Mouse (Mus musculus) ovary, postnatal 36 days (tissue): ENCODE data around the gene Slc6a6.

ENCODE experiments used
- DNase-seq: peaks from one replicate; pipeline ENCODE4 v3.0.0; 2022; ENCODE audit warnings: low spot score, mixed read lengths

The Slc6a6 gene

DNA sequence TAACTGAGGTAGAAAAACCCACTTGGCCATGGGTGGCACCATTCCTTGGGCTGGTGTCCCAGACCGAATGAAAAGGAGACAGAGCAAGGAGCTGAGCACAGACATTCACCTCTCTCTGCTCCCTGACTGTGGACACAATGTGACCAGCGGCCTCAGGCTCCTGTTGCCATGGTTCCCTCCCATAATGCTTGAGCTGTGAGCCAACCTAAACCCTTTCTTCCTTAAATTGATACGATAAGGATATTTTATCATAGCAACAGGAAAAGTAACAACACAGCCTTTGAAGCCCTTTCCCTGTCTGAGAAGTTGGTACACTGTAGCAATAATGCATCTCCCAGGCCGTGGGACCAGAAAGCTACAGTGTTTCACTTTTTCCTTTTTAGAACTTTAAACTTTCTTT, 14.6 kb upstream of the Slc6a6 start:
- DNase-seq = no peak

DNA sequence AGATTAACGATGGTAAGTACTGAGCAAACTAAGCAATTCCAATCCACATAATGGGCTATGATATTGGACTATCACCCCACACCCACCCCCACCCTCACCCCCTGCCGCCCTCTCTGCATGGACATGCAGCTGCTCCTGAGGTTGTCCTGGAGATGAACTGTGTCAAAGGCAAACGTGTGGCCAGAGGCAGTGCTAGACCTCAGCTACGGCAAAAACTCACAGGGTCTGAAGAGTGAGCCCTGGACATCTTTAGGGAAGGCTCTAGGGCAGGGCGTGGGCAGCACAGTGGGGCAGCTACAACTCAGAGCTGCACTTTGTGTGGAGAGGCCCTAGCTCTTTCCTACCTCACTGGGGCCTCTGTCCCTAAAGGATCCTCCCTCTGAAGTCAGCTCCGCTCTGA, 13.6 kb upstream of the Slc6a6 start:
- DNase-seq = no peak

DNA sequence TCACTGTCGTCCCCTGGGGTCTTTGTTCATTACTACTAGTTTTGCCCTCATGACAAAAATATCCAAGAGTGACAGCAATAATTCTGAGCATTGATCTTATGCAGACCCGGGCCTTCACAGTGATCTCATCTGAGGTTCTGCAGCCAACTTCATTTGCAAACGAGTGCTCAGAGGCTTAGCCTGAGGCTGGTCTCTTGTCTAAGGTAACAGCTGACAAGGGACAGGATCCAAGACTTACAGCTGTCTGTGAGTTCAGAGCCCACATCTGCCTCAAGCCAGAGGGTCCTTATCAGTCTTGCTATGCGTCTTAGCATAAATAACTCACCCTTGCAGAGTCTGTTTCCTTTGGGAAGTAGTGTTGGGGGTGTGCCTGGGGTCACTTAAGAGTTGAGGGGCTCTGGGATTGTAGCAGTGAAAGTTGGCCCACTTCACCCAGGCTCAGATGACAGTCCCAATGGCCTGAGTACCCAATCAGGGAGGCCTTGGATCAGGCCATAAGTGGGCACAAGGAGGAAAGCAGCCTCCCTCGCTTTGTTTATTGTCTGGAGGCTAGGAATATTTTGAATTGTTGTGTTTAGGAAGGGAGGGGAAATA, 9.0 kb upstream of the Slc6a6 start:
- DNase-seq = no peak

DNA sequence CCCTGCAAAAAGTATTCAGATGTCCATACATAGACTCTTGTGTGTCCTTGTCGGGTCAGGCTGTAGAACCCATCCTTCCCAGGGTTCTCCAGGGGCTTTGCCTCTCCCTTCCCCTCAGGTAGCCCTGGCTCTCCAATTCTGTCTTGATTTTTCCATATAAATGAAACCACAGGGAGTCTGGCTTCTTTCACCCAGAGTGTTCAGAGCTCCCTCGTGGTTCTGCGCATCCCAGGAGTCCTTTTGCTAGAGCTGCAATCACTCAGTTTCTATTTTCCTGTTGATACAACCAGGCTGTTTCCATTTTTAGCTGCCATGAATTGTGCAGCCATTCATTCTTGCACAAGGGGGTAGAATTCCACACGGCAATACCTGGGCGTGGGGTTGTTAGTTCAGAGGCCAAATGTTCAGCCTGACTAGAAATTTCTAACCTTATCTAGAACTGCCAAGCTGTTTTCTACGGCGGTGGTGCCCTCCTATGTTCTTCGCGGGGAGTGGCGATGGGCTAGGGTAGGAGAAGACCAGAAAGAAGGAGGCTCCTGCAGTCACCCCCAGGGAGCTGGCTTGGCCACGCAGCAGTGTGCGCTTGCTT, 5.3 kb upstream of the Slc6a6 start:
- DNase-seq = no peak

- peak; percentile 49 for DNase-seq
These were observed 4.7 kb upstream of the Slc6a6 start for GRCm38 (mm10) chr6:91679095-91679577.

DNA sequence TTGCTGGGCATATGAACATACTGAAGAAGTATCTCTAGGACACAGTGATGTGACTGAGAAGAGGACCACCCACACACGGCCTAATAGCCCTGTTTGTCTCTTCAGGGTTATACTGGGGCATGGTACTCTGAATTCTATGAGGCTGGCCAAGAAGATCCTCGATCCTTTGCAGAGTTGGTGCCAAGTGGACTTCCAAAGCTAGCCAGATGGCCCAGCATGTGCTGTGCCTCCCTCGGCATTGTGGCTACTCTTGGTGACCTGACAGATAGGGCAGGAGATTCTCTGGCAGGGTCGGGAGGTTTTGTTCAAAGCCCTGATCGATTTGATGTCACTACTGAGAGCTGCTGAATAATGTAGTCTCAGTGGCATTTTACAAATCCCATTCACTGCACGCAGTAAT, 4.1 kb upstream of the Slc6a6 start:
- DNase-seq = no peak

DNA sequence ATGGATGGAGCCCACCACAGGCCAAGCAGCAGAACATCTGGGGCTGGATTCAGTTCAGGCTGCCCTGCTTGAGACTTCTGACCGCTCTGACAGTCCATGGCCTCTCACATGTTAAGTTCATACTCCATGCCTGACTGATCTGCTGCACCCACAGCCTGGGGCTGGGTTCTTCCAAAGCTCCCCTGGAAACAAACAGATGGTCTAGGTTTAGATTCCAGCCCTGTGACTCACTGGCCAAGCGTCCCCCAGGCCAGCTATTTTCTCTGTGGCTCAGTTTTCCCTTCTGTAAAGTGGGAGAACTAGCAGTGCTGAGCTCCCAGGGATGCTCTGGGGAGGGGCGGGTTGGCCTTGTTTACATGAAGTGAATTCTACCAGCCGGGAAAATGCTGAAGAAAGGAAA, 2.0 kb upstream of the Slc6a6 start:
- no peak for DNase-seq

- no peak for DNase-seq
These were observed 732 bp upstream of the Slc6a6 start for GRCm38 (mm10) chr6:91683121-91683520.

GRCm38 (mm10) chr6:91684474-91684829, 599 bp downstream of the Slc6a6 start:
- DNase-seq = no peak

- DNase-seq = peak; percentile 33
These were observed 1.1 kb downstream of the Slc6a6 start for GRCm38 (mm10) chr6:91684831-91685532.

DNA sequence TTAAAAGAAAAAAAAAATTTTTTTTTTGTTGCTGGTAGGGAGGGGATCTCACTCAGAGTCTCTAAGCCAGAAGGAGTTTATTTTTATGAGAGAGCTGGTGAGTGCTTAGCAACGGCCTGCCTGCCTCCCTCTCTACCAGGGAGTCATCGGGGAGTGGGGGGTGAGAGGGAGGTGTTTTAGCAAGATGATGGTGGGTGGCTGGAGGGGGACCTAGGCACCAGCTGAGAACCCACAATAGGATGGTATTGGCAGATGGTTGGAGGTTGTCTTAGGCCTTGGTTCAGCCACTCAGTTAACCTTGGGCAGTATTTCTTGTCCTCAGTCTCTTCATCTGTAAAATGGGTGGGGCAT, 1.7 kb downstream of the Slc6a6 start:
- no peak for DNase-seq

GRCm38 (mm10) chr6:91685896-91686295, 2.0 kb downstream of the Slc6a6 start:
- no peak for DNase-seq

DNA sequence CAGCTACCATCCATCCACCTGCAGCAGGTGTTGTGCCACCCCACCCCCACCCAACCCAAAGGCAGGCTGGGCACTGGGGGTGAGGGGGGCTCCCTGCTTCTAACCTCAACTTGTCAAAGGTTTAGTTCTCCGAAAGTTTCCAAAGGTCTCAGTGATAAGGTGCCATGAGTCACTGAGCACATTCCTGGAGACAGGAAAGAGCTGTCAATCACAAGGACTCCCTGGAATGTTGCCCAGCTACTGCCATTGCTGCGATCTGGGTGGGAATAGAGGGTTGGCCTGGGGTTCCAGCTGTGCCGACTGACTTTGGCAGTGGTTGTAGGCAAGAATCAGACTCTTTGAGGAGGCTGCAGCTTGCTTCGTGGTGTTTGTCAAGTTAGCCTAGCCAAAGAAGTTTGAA, 2.7 kb downstream of the Slc6a6 start:
- DNase-seq = no peak

DNA sequence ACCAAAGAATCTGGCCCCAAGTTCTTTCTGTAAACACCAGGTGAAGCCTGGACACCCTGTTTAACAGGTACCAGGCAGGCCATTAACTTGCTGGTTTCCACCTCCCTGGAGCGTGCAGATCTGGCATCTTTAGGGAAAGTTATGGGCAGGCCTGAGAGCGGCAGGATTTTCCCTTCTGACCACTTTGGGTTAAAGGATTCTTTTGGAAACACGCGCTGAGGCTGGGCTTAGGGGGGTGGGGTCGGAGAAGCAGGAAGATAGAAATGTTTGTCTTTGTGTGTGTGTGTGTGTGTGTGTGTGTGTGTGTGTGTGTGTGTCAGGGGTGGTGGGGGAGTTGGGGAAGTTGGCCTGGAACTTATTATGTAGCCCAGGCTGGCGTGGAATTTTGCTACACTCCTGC, 4.2 kb downstream of the Slc6a6 start:
- no peak for DNase-seq

DNA sequence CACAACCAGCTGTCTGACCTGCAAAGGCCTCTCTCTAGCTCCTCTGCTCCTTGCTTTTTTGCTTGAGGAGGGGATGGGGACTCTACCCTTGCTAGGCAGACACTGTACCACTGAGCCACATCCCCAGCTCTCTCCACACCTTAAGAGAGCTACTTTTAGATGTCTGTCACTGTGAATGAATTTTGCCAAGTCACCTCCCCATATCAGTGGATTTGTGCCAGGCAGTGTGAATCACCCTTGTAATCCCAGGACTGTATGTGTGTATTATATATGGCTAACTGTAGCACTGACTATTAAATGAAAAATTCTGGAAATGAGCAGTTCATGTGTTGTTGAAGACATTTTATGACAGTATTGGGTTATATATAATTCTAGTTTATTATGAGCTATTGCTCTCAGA, 5.4 kb downstream of the Slc6a6 start:
- DNase-seq = no peak

DNA sequence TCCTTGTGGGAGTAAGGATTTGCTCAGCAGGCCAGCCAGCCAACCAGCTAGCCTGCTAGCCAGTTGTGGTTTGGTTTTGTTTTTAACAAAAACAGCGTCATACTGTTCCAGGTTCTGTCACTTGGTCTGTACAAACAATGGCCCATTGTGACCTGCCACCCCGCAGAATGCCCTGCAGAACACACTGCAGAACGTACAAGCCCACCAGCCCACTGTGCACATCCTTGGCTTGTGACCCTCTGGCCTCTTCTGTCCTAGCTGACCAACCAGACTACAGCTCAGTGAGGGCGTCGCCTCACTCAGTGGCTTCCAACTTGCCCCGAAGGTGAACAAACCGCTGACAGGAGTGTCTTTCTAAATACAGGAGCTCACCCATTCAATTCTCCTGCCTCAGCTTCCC, 6.4 kb downstream of the Slc6a6 start:
- no peak for DNase-seq

- no peak for DNase-seq
These were observed 6.8 kb downstream of the Slc6a6 start for GRCm38 (mm10) chr6:91690646-91691045.

DNA sequence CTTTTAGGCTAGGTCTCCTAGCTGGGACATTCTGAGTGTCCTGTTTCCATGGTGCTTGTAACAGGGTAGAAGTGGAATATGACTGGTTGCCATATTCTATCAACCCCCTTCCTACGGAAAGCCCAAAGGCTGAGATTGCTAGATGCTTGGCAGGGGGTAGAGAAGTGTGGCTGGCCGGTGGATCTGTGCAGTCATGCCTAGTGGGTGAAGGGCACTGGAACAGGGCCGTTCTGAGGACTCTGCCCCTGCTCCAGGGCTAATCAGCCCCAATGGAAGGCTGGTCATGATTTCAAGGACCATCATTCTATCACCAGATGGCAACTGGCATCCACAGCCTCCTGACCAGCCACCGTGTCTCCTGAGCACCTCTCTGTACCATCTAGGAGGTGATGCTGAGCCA, 7.7 kb downstream of the Slc6a6 start:
- DNase-seq = no peak

GRCm38 (mm10) chr6:91693301-91693886, 9.5 kb downstream of the Slc6a6 start:
- DNase-seq = no peak

- DNase-seq = peak; percentile 54
These were observed 10.8 kb downstream of the Slc6a6 start for GRCm38 (mm10) chr6:91694610-91695009.

DNA sequence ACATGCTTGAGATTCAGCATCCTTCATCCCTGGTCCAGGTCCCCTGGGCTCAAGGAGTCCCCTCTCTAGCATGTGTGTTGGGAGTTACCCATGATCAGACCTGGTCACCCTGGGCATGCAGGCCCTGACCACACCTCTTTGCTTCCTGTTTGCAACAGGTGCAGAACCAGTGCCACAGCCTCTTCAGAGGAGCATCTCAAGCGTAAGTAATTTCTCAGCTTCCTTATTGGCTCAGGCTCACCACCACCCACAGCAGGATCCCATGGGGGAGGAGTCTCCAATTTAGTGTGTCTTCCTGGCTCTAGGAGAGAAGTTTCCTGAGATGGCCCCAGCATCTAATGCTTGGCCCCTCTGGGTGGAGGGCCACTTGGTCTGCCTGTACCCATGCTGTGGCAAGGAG, 15.0 kb downstream of the Slc6a6 start:
- DNase-seq = no peak

DNA sequence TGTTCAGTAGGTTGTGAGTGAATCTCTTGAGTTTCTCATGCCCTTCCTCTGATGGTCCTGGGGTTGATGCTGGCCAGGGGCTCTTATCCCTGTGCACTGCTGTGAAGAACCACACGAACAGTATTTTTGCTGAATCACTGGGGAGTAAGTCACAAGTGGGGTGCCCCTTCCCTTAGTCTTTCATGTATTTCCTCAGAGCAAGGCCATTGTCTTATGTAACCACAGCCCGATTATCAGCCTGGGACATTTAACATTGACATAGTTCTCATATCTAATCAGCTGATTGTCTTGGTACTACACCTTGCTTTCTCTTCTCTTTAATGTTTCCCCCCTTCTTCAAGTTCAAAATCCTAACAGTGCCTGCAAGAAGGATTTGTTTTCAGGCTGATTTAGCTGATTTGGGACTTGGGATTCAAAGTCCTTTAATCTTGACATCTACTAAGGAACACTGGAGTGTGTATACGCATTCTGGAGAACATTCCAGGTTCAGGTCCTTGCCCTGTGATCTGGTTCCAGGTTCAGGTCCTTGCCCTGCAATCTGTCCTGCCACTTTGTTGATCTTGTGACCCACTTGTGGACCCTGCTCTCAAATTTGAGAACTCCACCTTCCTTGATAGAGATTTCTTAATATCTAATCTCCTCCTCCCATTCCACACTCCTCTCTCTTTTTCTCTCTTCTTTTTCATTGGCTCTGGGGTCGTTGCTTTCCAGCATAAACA, 15.8 kb downstream of the Slc6a6 start:
- DNase-seq = no peak
